Mouse (Mus musculus): ENCODE data around the gene Rtl3.

Gene Rtl3

GRCm38 (mm10) chrX:106840409-106840808 is at the start of gene Rtl3:
Rtl3 (minus strand) TSS chrX:106840644.
- no peak for DNase-seq (ENCODE audit: low read depth, low spot score)

- no peak for DNase-seq (ENCODE audit: low read depth, low spot score)
Observed at GRCm38 (mm10) chrX:106872315-106872714, 31.9 kb upstream of the Rtl3 start.

- DNase-seq (ENCODE audit: low read depth, low spot score) = no peak
Observed at GRCm38 (mm10) chrX:106871894-106872293, 31.4 kb upstream of the Rtl3 start.

- no peak for DNase-seq (ENCODE audit: low read depth, low spot score)
Observed at GRCm38 (mm10) chrX:106871426-106871825, 31.0 kb upstream of the Rtl3 start.

DNA sequence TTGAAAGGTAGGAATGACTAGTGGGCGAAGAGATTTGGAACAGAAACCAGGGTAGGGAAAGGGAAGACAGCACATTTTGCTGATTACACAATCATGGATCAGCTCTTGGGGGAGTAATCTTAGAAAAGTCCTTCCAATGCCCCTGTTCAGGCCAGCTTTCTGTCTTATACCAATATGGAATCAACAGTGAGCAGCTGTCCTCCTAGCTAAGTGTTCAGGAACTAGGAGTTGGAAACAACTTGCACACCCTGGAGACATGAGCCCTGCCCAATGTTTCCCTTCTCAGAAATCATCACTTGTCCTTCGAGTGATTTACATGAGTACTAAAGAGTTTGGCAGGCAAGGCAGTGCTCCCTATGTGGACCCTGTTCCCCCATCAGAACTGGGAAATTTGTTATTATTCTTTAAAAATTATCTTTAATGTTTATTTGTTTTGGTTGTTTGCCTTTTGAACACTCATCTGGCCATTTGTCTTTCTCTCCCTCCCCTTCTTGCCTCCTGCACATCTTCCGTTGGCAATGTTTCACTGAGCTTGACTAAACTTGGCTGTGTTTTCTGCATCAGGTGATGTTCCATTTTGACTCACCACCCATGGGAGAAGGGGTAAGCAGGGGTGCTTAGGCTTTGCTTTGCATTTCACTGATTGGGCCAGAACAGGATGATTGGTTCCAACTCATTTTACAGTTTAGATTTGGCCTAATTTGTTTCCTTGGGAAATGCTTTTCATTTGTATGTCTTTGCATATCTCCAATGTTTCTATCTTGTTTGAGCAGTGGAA is 13.3 kb upstream of the Rtl3 start:
- DNase-seq (ENCODE audit: low read depth, low spot score) = no peak

- no peak for DNase-seq (ENCODE audit: low read depth, low spot score)
Observed at GRCm38 (mm10) chrX:106839591-106839990, 853 bp downstream of the Rtl3 start.

GRCm38 (mm10) chrX:106830494-106830893 is 9.9 kb downstream of the Rtl3 start:
- no peak for DNase-seq (ENCODE audit: low read depth, low spot score)

GRCm38 (mm10) chrX:106809560-106810226 is 30.8 kb downstream of the Rtl3 start:
- DNase-seq (ENCODE audit: low read depth, low spot score) = no peak

GRCm38 (mm10) chrX:106804387-106804786 is 36.1 kb downstream of the Rtl3 start:
- no peak for DNase-seq (ENCODE audit: low read depth, low spot score)

DNA sequence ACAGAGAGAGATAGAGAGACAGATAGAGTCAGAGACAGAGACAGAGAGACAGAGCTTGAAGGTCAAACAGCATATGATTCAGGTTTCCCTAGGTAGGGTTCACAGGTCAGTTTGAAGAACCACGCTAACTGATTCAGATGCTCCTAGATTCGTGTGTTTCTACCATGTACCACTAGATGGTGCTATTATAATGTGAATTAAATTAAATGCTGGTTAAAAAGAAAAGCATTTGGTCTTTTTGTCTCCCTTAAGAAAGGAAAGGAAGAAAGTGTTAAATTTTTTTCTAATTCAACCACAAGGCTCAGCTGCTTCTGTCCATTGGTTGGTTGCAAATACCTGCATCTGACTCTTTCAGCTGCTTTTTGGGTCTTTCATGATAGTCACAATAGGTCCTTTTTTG is 45.8 kb downstream of the Rtl3 start:
- DNase-seq (ENCODE audit: low read depth, low spot score) = peak; percentile 19
